Mouse (Mus musculus): Measurements from ENCODE around the gene Ctbp2. TPM values are rescaled to one million over a fixed set of nuclear protein-coding genes. Genes with fewer than 3 reads are reported as not detected.

Ctbp2 gene
- polyA plus RNA-seq, 1 experiment, result 43.2 TPM

DNA sequence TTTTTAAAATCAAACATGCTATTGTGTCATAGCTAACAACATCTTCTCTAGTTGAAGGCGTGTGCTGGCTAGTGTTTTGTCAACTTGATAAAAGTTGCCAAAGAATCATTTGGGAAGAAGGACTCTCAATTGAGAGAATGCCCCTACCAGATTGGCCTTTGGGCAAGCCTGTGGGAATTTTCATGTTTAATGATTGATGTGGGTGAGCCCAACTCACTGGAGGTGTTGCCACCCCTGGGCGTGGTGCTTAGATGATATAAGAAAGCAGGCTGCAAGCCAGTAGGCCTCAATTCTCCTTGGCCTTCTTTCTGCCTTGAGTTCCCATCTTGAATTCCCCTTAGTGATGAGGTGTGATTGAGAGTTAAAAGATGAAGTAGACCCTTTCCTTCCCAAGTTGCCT lies 146.2 kb downstream of the Ctbp2 start:
- no peak for TF ChIP-seq CTCF (IDR thresholded peaks at IDR 0.05; ENCODE audit: control insufficient read depth, insufficient read depth, insufficient read length)
- no peak for TF ChIP-seq MAX (IDR thresholded peaks at IDR 0.05)
- no peak for TF ChIP-seq MYOG (IDR thresholded peaks at IDR 0.05; ENCODE audit: control insufficient read depth, extremely low read depth, insufficient read length)
- TF ChIP-seq FOSL1 (IDR thresholded peaks at IDR 0.05; ENCODE audit: insufficient read depth, low read length, poor library complexity, severe bottlenecking), result no peak
- no peak for TF ChIP-seq MYOD1 (IDR thresholded peaks at IDR 0.05; ENCODE audit: control insufficient read depth, insufficient read length, low read depth)
- no peak for TF ChIP-seq USF1 (IDR thresholded peaks at IDR 0.05; ENCODE audit: low read depth)
- no peak for TF ChIP-seq CEBPB (IDR thresholded peaks at IDR 0.05; ENCODE audit: low read depth)
- peaks cover 3% of the 10 kb centered on the region for H3K79me3 ChIP-seq (ENCODE audit: low read depth)
- peaks cover 16% of the 10 kb centered on the region for H3K36me3 ChIP-seq (ENCODE audit: control insufficient read depth, insufficient read depth)
- H3K4me3 ChIP-seq (ENCODE audit: insufficient read depth, poor library complexity, severe bottlenecking), result no peak overlapping the region
- no peak overlapping the region for H3ac ChIP-seq (ENCODE audit: control insufficient read depth, insufficient read length, low read depth)
- no peaks in the 10 kb centered on the region for H3K27me3 ChIP-seq (ENCODE audit: control insufficient read depth, insufficient read depth, insufficient read length)
- peaks cover 5% of the 10 kb centered on the region for H3K79me2 ChIP-seq (ENCODE audit: control insufficient read depth, insufficient read depth)

DNA sequence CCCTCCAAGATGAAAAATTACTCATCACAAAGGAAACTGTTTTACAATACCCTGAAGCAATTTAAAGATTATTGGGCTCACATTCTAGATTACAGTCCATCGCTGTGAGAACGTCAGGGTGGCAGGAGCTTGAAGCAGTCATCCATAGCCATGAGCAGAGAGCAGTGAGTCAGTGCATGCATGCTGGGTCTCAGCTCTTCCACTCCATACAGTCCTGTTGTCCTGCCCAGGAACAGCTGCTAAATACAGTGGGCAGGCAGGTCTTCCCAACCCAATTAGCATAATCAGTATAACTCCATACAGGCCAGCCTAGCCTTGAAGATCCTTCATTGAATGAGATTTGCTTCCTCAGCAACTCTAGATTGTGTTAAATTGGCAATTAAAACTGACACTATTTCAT lies 148.1 kb downstream of the Ctbp2 start:
- Histone ChIP-seq H3K79me3 (ENCODE audit: low read depth) (peaks cover 3% of the 10 kb centered on the region), H3K4me3 (ENCODE audit: insufficient read depth, poor library complexity, severe bottlenecking) (no peak overlapping the region), H3ac (ENCODE audit: control insufficient read depth, insufficient read length, low read depth) (no peak overlapping the region), H3K27me3 (ENCODE audit: control insufficient read depth, insufficient read depth, insufficient read length) (no peaks in the 10 kb centered on the region), H3K36me3 (ENCODE audit: control insufficient read depth, insufficient read depth) (peaks cover 7% of the 10 kb centered on the region), H3K79me2 (ENCODE audit: control insufficient read depth, insufficient read depth) (peaks cover 5% of the 10 kb centered on the region)
- no peak for TF ChIP-seq CTCF (IDR thresholded peaks at IDR 0.05; ENCODE audit: control insufficient read depth, insufficient read depth, insufficient read length)
- TF ChIP-seq CEBPB (IDR thresholded peaks at IDR 0.05; ENCODE audit: low read depth), result no peak
- no peak for TF ChIP-seq USF1 (IDR thresholded peaks at IDR 0.05; ENCODE audit: low read depth)
- no peak for TF ChIP-seq FOSL1 (IDR thresholded peaks at IDR 0.05; ENCODE audit: insufficient read depth, low read length, poor library complexity, severe bottlenecking)
- TF ChIP-seq MYOG (IDR thresholded peaks at IDR 0.05; ENCODE audit: control insufficient read depth, extremely low read depth, insufficient read length), result no peak
- TF ChIP-seq MAX (IDR thresholded peaks at IDR 0.05), result no peak
- no peak for TF ChIP-seq MYOD1 (IDR thresholded peaks at IDR 0.05; ENCODE audit: control insufficient read depth, insufficient read length, low read depth)

DNA sequence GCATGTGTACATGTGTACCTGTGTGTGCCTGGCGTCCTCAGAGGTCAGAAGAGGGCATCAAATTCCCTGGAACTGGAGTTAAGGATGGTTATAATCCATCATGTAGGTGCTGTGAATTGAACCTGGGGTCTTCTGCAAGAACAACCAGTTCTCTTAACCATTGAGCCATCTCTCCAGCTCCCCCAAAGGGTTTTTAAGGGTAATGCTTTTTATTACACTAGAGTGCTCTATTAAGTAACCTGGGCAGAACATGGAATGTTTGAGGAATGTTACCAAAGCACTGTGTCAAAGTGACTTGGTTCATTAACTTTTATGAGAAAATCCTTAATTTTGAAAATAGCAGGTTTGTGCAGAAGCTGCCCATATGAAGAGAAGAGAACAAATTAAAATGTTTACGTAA lies 152.1 kb downstream of the Ctbp2 start:
- no peak overlapping the region for H3ac ChIP-seq (ENCODE audit: control insufficient read depth, insufficient read length, low read depth)
- H3K36me3 ChIP-seq (ENCODE audit: control insufficient read depth, insufficient read depth), result peaks cover 7% of the 10 kb centered on the region

DNA sequence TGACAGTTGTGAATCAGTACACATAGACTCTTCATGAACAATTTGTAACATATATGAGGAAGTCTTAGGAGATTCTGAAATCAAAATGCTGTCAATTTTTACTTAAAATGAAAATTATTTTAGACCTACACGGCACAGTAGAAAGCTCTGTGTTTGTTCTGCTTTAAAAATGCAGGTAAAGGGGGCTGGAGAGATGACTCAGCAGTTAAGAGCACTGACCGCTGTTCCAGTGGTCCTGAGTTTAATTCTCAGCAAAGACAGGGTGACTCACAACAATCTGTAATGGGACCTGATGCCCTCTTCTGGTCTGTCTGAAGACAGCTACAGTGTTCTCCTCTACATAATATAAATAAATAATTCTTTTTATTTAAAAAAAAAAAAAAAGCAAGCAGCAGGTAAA lies 158.4 kb downstream of the Ctbp2 start:
- Histone ChIP-seq H3K27me3 (ENCODE audit: control insufficient read depth, insufficient read depth, insufficient read length) (no peaks in the 10 kb centered on the region), H3K79me3 (ENCODE audit: low read depth) (peaks cover 6% of the 10 kb centered on the region), H3K36me3 (ENCODE audit: control insufficient read depth, insufficient read depth) (peaks cover 7% of the 10 kb centered on the region), H3K4me3 (ENCODE audit: insufficient read depth, poor library complexity, severe bottlenecking) (no peak overlapping the region), H3ac (ENCODE audit: control insufficient read depth, insufficient read length, low read depth) (no peak overlapping the region), H3K79me2 (ENCODE audit: control insufficient read depth, insufficient read depth) (peaks cover 29% of the 10 kb centered on the region)
- no peak for TF ChIP-seq USF1 (IDR thresholded peaks at IDR 0.05; ENCODE audit: low read depth)
- TF ChIP-seq CTCF (IDR thresholded peaks at IDR 0.05; ENCODE audit: control insufficient read depth, insufficient read depth, insufficient read length), result no peak
- TF ChIP-seq FOSL1 (IDR thresholded peaks at IDR 0.05; ENCODE audit: insufficient read depth, low read length, poor library complexity, severe bottlenecking), result no peak
- no peak for TF ChIP-seq CEBPB (IDR thresholded peaks at IDR 0.05; ENCODE audit: low read depth)
- no peak for TF ChIP-seq MYOD1 (IDR thresholded peaks at IDR 0.05; ENCODE audit: control insufficient read depth, insufficient read length, low read depth)
- TF ChIP-seq MYOG (IDR thresholded peaks at IDR 0.05; ENCODE audit: control insufficient read depth, extremely low read depth, insufficient read length), result no peak

More for the DNA sequence above, 152.1 kb downstream of the Ctbp2 start:
- H3K4me3 ChIP-seq (ENCODE audit: insufficient read depth, poor library complexity, severe bottlenecking), result no peak overlapping the region
- no peaks in the 10 kb centered on the region for H3K79me2 ChIP-seq (ENCODE audit: control insufficient read depth, insufficient read depth)
- no peaks in the 10 kb centered on the region for H3K27me3 ChIP-seq (ENCODE audit: control insufficient read depth, insufficient read depth, insufficient read length)
- TF ChIP-seq MYOG (IDR thresholded peaks at IDR 0.05; ENCODE audit: control insufficient read depth, extremely low read depth, insufficient read length) (no peak), USF1 (IDR thresholded peaks at IDR 0.05; ENCODE audit: low read depth) (no peak), CEBPB (IDR thresholded peaks at IDR 0.05; ENCODE audit: low read depth) (no peak), CTCF (IDR thresholded peaks at IDR 0.05; ENCODE audit: control insufficient read depth, insufficient read depth, insufficient read length) (no peak), MAX (IDR thresholded peaks at IDR 0.05) (no peak), MYOD1 (IDR thresholded peaks at IDR 0.05; ENCODE audit: control insufficient read depth, insufficient read length, low read depth) (no peak), FOSL1 (IDR thresholded peaks at IDR 0.05; ENCODE audit: insufficient read depth, low read length, poor library complexity, severe bottlenecking) (no peak)
- H3K79me3 ChIP-seq (ENCODE audit: low read depth), result peaks cover 3% of the 10 kb centered on the region

DNA sequence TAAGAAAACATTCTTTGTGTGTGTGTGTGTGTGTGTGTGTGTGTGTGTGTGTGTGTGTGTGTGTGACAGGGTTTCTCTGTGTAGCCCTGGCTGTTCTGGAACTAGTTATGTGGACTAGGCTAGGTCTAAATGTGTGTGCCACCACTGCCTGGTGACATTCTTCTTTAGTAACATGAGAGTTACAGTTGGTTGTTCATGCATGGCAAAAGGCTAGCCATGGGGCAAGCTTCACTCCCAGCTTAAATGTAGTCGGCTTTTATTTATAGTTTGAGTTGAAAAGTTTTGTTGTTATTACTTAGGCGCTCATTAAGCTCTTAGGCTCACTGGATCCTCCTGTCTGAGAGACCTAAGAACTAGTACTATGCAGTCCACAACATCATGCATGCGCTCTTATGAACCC lies 159.8 kb downstream of the Ctbp2 start:
- peaks cover 9% of the 10 kb centered on the region for H3K79me3 ChIP-seq (ENCODE audit: low read depth)
- no peaks in the 10 kb centered on the region for H3K27me3 ChIP-seq (ENCODE audit: control insufficient read depth, insufficient read depth, insufficient read length)
- H3ac ChIP-seq (ENCODE audit: control insufficient read depth, insufficient read length, low read depth), result no peak overlapping the region
- peaks cover 39% of the 10 kb centered on the region for H3K79me2 ChIP-seq (ENCODE audit: control insufficient read depth, insufficient read depth)
- no peak overlapping the region for H3K4me3 ChIP-seq (ENCODE audit: insufficient read depth, poor library complexity, severe bottlenecking)
- H3K36me3 ChIP-seq (ENCODE audit: control insufficient read depth, insufficient read depth), result peaks cover 7% of the 10 kb centered on the region
- TF ChIP-seq FOSL1 (IDR thresholded peaks at IDR 0.05; ENCODE audit: insufficient read depth, low read length, poor library complexity, severe bottlenecking), result no peak
- no peak for TF ChIP-seq CTCF (IDR thresholded peaks at IDR 0.05; ENCODE audit: control insufficient read depth, insufficient read depth, insufficient read length)
- no peak for TF ChIP-seq CEBPB (IDR thresholded peaks at IDR 0.05; ENCODE audit: low read depth)
- TF ChIP-seq MYOD1 (IDR thresholded peaks at IDR 0.05; ENCODE audit: control insufficient read depth, insufficient read length, low read depth), result no peak
- TF ChIP-seq MAX (IDR thresholded peaks at IDR 0.05), result no peak

DNA sequence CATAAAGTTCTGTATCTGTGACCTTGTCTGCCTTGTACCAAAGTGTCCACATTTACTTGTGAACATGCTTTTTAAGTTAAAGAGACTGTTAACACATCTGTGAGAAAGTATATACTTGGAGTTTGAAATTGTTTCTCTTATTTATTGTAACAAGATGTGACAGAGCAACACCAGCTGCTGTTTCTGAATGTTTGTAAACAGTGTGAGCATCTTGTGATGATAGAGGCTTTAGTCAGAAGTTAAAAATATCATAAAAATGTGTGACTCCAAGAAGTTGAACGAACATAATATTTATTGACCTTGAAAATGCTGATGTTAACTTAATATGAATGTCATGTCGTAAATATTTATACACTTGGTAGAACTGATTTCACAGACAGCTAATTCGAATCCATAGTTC lies 173.5 kb downstream of the Ctbp2 start:
- Histone ChIP-seq H3K79me3 (ENCODE audit: low read depth) (peaks cover 61% of the 10 kb centered on the region), H3K27me3 (ENCODE audit: control insufficient read depth, insufficient read depth, insufficient read length) (no peaks in the 10 kb centered on the region), H3K4me3 (ENCODE audit: insufficient read depth, poor library complexity, severe bottlenecking) (no peak overlapping the region), H3K36me3 (ENCODE audit: control insufficient read depth, insufficient read depth) (no peaks in the 10 kb centered on the region), H3K79me2 (ENCODE audit: control insufficient read depth, insufficient read depth) (peaks cover 96% of the 10 kb centered on the region), H3ac (ENCODE audit: control insufficient read depth, insufficient read length, low read depth) (no peak overlapping the region)
- TF ChIP-seq MAX (IDR thresholded peaks at IDR 0.05) (no peak), MYOD1 (IDR thresholded peaks at IDR 0.05; ENCODE audit: control insufficient read depth, insufficient read length, low read depth) (no peak), FOSL1 (IDR thresholded peaks at IDR 0.05; ENCODE audit: insufficient read depth, low read length, poor library complexity, severe bottlenecking) (no peak), CTCF (IDR thresholded peaks at IDR 0.05; ENCODE audit: control insufficient read depth, insufficient read depth, insufficient read length) (no peak), USF1 (IDR thresholded peaks at IDR 0.05; ENCODE audit: low read depth) (no peak), MYOG (IDR thresholded peaks at IDR 0.05; ENCODE audit: control insufficient read depth, extremely low read depth, insufficient read length) (no peak), CEBPB (IDR thresholded peaks at IDR 0.05; ENCODE audit: low read depth) (no peak)
